Mouse (Mus musculus): ENCODE measurements around the gene Nos1ap.

The Nos1ap gene

GRCm38 (mm10) chr1:170502491-170503276, 87.0 kb downstream of the Nos1ap start:
- DNase-seq (ENCODE audit: low read depth in 2 of 2, low spot score in 2 of 2): no peak

GRCm38 (mm10) chr1:170501970-170502369, 87.7 kb downstream of the Nos1ap start:
- no peak for DNase-seq (ENCODE audit: low read depth in 2 of 2, low spot score in 2 of 2)

- DNase-seq (ENCODE audit: low read depth in 2 of 2, low spot score in 2 of 2): no peak
These were observed 88.1 kb downstream of the Nos1ap start for GRCm38 (mm10) chr1:170501556-170501955.

GRCm38 (mm10) chr1:170499891-170500290, 89.8 kb downstream of the Nos1ap start:
- no peak for DNase-seq (ENCODE audit: low read depth in 2 of 2, low spot score in 2 of 2)

- DNase-seq (ENCODE audit: low read depth in 2 of 2, low spot score in 2 of 2): no peak
These were observed 90.2 kb downstream of the Nos1ap start for GRCm38 (mm10) chr1:170499466-170499865.

- no peak for DNase-seq (ENCODE audit: low read depth in 2 of 2, low spot score in 2 of 2)
These were observed 91.0 kb downstream of the Nos1ap start for GRCm38 (mm10) chr1:170498645-170499044.

- no peak for DNase-seq (ENCODE audit: low read depth in 2 of 2, low spot score in 2 of 2)
These were observed 93.4 kb downstream of the Nos1ap start for GRCm38 (mm10) chr1:170496221-170496620.

- DNase-seq (ENCODE audit: low read depth in 2 of 2, low spot score in 2 of 2): no peak
These were observed 94.0 kb downstream of the Nos1ap start for GRCm38 (mm10) chr1:170495538-170496183.

GRCm38 (mm10) chr1:170492527-170492926, 97.1 kb downstream of the Nos1ap start:
- no peak for DNase-seq (ENCODE audit: low read depth in 2 of 2, low spot score in 2 of 2)

- DNase-seq (ENCODE audit: low read depth in 2 of 2, low spot score in 2 of 2): no peak
These were observed 97.6 kb downstream of the Nos1ap start for GRCm38 (mm10) chr1:170492027-170492426.

- no peak for DNase-seq (ENCODE audit: low read depth in 2 of 2, low spot score in 2 of 2)
These were observed 99.7 kb downstream of the Nos1ap start for GRCm38 (mm10) chr1:170489936-170490335.

- no peak for DNase-seq (ENCODE audit: low read depth in 2 of 2, low spot score in 2 of 2)
These were observed 100.2 kb downstream of the Nos1ap start for GRCm38 (mm10) chr1:170489450-170489849.

GRCm38 (mm10) chr1:170485119-170485518, 104.5 kb downstream of the Nos1ap start:
- DNase-seq (ENCODE audit: low read depth in 2 of 2, low spot score in 2 of 2): no peak

GRCm38 (mm10) chr1:170482236-170482905, 107.3 kb downstream of the Nos1ap start:
- DNase-seq (ENCODE audit: low read depth in 2 of 2, low spot score in 2 of 2): no peak

GRCm38 (mm10) chr1:170481093-170481492, 108.6 kb downstream of the Nos1ap start:
- DNase-seq (ENCODE audit: low read depth in 2 of 2, low spot score in 2 of 2): no peak

- no peak for DNase-seq (ENCODE audit: low read depth in 2 of 2, low spot score in 2 of 2)
These were observed 110.2 kb downstream of the Nos1ap start for GRCm38 (mm10) chr1:170479458-170479798.

GRCm38 (mm10) chr1:170478791-170479457, 110.7 kb downstream of the Nos1ap start:
- DNase-seq (ENCODE audit: low read depth in 2 of 2, low spot score in 2 of 2): no peak

GRCm38 (mm10) chr1:170477636-170478600, 111.7 kb downstream of the Nos1ap start:
- DNase-seq (ENCODE audit: low read depth in 2 of 2, low spot score in 2 of 2): no peak

GRCm38 (mm10) chr1:170473460-170473859, 116.2 kb downstream of the Nos1ap start:
- no peak for DNase-seq (ENCODE audit: low read depth in 2 of 2, low spot score in 2 of 2)

GRCm38 (mm10) chr1:170472861-170473260, 116.8 kb downstream of the Nos1ap start:
- DNase-seq (ENCODE audit: low read depth in 2 of 2, low spot score in 2 of 2): no peak
